Mouse (Mus musculus): ENCODE measurements around the gene Sik2.
A peak's percentile ranks its signal among the peaks of the same experiment; 100 is the strongest.

Sik2 gene

DNA sequence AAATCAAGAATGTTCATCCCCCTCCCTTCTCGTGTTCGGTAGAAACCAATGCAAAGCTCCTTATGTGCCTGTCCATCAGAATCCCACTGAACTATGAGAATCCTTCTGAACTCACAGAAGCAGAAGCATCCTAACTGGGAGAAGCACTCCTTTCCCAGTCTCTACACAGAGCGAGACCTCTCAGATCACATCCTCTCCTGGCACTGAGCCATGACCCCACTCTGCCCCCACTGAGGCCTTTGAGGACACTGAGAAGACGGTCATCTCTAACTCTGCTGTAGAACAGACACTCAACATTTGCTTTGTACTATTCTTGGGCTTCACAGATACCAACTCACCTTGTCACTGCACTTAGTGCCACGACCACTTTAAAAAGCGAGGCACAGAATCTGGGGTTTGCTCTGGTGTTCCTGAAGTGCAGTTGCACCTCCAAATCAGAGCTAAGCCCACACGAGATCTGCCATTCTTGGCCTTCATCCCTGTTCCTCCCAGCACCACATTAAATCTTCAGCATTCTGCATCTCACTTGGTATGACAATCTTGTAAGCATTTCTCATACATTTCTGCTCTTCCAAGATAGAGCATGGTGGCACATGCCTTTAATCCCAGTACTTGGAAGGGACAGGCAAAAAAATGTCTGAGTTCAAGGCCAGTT lies 96.9 kb downstream of the Sik2 start:
- no peak for DNase-seq

DNA sequence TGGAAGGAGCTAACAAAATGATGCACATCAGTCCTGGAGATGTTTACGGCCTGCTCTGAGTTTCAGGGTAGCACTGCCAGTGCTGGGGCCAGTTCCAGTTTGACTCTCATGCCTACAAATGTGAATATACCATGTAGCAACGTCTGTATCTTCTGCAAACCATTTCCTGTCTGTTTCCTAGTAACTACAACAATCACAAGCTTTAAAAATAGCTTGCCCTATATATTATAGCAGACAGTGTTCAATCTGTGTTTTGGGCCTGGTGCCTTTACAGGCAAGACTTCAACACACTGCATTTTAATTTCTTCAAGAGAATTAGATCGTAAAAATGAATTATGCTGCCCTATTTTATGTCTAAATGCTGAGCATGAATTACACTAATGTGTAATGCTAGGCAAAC lies 103.6 kb downstream of the Sik2 start:
- no peak for DNase-seq

DNA sequence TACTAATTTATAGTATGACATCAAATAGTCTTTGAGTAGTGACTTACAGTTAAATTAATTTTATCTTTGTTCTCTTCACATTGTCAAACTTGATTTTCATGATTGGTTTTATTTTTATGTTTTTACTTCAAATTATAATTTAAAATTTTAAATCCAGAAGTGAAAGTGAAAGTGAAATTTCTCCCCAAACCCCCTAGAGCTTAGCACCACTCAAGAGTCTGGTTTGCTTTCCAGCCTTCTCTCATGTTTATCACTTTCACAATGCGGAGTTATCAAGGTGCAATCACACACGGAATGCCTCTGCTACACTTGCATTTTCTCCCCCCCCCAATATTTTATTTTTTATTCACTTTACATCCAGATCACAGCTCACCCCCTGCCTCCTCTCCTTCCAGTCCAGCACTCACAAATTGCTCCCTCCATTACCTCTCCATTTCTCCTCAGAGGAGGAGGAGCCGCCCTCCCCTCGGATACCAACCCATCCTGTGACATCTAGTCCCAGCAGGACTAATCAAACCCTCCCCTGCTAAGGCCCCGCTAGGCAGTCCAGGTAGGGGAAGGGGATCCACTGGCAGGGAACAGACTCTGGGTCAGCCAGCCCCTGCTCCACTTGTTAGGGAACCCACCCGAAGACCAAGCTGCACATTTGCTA lies 104.6 kb downstream of the Sik2 start:
- DNase-seq, result no peak

DNA sequence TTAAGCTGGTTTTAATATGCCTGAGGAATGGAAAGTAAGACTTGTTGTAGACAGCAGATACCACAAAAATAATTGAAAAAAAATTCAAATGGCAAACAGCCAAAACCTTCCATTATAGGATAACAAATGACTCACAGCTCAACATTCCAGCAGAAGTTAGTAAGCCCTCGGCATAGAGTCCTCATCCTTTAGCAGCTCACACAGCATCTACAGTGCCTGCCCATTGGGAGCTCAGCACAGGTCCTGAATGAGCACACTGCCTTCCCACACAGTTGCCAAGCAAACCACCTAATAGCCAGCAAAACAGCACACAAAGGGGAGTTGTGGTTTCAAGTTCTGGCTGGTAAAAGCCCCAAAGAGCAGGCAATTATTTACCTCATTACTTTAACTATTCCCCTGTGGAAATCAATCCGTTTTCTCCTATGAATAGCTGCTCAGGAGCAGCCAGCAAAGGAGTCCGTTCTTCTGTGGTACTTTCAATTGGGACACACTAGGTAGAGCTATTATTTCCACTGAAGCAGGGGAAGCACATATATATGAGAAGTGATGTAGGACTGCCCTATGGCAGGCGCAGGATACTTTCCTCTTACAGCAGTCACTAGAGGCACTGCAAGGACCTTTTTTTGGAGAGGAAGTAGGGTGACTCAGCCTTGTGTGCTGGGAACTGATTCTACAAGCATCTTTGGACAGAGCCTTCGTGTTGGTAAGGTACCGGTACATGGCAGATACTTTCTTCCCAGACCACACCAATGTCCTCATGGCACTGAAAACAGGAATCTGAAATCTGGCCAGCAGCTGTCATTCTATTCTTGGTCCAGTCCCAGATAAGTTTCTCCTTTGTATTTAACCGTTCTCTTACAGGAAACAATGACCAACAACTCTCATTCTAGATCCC lies 108.6 kb downstream of the Sik2 start:
- DNase-seq, result no peak

DNA sequence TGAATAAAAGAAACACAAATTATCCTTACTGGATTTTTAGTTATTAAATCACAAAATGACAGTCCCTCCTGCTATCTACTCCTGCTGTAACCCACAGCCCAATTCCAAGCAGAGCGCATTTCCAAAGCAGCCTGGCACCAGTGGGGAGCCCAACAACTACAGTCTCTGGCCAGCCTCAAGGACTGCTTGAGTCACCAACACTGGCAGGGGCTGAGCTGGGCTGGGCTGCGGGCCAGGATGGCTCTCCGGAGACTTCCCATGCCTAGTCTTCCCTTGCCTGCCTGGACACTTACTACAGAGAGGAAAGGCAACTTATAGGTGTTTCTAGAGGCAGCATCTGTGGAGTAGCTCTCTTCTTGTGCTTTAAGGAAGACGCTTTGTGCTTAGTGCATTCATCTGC lies 115.2 kb downstream of the Sik2 start:
- DNase-seq, result no peak

DNA sequence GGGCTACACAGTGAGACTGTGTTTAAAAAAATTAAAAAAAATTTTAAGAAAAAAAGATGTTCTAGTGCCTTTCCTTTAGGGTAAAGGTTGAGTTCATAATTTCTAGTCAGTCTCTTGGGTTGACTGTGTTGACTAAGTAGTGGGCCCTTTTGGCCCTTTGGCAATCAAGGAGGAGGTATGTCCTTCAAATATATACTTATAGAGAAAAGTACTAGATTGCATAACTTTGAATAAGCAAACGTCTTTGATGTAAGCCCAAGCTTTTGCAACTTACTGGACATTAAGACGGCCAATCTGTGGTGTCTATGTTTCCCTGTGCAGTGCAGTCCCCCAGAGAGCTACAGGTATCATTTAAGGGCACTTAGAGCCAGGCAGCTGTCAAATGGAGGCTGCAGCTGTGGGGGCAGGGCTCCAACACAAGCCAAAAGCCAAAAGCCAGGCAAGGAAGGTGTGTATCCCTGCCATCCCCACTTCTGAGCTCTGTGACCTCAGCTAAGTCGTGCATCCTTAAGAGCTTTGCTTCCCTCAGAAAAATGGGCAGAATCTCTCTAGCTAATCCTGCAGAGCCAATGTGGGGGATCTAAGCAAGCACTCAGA lies 118.3 kb downstream of the Sik2 start:
- DNase-seq, result no peak

DNA sequence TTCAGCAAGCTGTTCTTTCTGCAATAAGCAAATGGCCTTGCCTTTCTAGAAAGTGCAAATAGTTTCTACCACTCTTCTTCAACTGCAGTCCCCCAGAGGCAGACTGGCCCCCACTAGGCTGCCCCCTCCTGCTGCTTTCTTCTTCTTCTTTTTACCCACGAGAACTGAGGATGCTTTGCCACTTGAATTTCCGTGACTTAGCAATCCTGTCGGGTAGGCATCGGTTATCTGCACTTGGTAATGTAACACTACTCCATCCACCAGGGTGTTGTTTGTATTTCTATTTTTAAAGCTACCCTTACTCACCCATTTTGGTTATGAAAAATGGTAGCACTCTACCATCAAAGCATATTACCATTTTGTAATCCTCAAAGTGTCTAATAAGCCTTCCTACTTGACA lies 118.9 kb downstream of the Sik2 start:
- DNase-seq, result no peak

DNA sequence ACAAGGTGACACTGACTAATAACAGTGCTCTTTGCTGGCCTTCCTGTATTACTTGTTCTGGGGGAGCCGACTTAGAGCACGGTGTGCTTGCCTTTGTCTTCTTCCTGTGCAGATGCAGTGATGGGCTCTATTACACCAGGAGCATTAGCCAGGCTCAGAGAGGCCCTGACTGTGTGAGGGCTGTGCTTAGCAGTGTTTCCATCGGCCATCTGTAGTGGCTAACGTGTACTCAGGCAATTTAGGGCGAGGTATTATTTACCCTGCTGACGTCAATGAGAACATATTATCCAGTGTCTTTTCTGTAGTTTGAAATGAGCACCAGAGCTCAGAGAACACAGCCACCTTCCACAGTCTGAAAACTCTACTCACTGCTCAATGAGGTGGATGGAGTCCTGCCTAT lies 119.7 kb downstream of the Sik2 start:
- no peak for DNase-seq

DNA sequence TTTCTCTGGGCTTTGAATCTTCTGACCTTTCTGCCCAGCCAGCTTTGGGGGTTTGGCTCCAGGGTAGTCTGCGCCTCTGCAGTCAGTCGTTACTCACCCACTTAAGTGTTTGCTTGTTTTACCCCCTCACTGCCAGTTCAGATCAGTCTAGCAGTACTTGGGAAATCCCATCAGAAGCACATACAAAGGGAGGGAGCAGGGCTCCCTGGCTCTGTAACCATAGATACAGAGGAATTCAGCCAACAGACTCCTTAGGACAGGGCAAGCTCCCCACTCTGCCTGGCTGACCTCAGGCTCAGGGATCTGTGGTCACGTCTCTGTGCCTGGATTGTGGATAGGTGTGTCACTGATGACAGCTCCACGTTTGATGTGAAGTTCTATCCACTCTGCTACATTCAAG lies 121.5 kb downstream of the Sik2 start:
- DNase-seq, result no peak

DNA sequence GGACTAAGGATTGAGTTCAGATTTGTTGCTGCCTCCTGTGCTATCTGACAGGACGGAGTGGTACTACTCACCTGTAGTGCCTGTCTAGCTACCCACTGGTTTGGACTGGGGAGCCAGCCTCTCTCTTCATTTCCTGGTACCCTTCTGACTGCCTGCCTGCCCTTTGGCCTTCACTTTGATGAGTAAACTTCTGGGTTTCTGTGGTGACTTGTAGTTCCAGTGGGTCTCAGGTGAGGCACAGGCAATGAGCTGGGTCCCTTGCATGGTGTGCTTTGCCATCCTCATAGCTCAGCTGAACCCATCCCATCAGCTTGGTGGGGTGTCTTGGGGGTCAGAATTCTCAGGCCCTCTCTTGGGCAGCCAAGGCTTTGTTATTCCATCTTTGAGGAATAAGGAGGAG lies 122.0 kb downstream of the Sik2 start:
- DNase-seq, result no peak

DNA sequence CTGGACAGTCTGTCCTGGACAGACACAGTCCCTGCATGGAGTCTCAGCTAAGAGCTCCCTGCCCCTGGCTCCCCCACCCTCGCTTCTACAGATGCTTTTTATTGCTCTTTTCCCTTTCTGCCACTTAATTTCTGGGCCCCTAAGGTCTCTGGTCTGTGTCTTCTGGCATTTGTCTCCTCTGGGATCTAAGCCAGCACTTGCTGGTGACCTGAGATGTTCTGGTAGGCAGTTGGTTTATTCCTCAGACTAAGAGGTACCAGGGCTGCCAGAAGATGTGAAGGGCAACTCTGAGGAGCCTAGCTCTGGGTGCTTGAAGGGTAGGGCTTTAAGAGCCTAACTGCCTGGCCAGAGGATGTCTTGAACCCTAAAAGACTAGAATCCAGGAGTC lies 123.3 kb downstream of the Sik2 start:
- DNase-seq, result no peak

DNA sequence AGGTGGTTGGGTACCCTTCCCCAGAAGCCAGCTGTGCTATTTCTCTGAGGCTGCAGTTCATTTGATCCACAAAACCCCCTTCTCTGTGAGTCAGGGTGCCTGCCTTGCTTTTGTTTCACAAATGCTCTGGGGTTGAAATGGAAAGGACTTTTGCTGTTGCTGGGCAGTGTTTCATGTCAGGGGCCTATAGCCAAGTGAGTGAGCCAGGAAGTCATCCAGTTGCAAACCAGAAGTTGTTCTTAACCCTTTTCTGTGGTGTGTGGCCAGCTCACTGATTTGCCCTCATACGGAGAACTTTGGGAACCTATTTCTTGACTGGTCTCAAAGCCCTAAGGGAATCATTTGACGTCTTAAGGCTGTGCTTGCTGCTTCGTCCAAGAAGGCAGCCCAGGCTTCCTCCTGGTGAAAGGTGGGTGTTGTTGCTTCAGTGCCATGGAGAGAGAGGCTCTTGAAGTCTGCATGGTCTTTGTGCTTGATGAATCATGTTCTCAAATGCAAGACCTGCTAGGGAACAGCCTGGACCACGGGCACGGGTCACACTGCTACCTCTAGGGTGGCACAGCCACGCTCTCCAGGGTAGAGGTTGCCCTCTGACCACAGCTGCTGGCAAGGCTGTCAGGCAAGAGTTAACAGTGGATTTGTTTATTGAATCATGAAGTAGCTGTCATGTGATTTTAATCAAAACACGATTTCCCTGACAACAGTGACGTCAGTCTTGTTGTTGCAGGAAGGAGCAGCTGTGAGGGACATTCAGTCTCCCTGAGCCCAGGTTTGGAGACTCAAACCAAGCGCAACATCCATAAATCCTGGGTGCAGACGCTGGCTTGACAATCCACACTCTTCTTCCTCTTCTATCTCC lies 123.9 kb downstream of the Sik2 start:
- DNase-seq, result no peak

DNA sequence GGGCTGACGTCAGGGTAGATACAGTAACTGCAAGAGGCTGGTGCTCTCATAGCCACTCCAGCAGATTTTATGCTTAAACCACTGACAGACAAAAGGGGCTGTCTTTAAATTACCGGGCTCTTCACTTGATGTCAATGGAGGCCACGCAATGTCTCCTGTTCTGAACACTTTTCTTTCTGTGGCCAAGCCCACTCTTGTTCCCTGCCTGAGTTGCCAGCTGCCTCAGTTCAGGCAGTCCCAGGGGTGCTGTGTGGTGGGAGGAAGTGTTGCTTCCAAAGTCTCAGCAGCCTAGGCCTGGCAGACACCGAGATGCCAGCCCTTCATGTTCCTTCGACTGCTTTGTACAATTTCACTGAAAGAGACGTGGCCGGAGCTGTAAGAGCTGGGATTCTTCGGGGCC lies 124.8 kb downstream of the Sik2 start:
- DNase-seq, result no peak

DNA sequence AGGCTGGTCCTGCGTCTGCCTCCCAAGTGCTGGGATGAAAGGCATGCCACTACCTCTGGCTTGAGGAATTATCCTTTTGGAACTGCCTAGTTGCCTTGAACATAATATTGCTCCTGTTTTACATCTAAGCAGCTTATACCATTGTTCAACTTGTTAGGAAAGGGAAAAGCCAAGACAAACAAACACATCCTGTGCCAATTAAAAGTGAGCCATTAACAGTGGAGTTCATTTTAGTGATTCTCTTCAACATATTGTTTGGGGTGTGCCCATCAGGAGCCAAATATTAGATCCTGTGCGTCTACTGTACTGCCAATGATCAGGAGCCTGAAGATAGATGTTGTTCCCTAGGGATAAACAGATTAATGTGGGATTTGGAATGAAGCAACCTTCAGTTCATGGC lies 126.7 kb downstream of the Sik2 start:
- DNase-seq, result no peak

DNA sequence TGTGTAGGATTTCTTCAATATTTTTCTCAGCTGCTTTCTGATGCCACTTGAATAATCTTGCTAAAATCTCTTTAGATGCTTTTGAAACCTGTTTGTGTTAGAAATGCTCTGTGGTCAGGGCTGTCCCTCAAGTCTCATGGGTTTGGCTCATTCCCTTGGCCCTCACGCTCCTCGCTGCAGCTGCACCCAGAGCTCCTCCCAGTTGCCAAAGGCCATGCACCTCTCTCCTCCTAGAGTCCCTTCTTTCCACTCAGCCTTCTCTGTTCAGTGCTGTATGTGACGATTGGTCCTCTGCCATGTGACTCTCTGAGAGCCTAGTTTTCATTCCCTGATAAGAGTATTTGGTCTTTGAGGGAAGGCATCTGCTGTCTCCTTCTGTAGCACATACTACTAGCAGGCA lies 131.4 kb downstream of the Sik2 start:
- DNase-seq, result no peak

DNA sequence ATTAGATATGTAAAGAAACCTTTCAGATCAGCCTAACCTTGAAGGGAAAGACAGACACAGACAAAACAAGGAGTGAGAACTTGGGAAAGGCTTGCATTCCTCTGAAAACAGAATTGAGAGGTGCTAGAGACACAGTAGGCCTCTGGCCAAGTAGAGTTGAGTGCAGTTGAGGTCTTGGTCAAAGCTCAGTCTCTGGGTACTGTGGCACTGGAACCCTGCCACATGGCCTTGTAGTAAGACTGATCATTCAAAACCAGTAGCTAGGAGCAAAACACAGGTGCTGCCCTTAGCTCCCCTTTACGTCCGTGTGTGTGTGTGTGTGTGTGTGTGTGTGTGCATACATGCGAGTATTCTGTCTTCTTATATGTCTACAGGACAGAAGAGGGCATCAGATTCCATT lies 132.6 kb downstream of the Sik2 start:
- no peak for DNase-seq

DNA sequence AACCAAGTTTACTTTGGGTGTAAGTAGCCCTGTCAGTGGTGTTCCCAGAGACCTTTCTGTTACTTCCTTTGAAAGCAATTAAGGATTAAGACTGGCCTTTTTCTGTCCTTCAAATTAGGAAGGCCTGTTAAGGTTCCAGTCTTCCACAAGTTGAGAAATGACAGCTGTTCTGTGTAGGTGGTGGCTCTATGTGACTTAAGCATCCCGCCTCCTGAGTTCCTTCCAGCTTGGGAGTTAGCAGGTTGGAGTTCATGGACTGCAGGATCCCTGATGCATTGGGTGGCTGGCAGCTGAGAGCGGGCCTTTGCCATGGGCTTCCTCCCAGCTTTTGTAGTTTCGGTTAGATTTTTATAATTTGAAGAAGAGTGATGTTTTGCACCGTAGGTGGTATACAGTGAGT lies 133.4 kb downstream of the Sik2 start:
- no peak for DNase-seq

DNA sequence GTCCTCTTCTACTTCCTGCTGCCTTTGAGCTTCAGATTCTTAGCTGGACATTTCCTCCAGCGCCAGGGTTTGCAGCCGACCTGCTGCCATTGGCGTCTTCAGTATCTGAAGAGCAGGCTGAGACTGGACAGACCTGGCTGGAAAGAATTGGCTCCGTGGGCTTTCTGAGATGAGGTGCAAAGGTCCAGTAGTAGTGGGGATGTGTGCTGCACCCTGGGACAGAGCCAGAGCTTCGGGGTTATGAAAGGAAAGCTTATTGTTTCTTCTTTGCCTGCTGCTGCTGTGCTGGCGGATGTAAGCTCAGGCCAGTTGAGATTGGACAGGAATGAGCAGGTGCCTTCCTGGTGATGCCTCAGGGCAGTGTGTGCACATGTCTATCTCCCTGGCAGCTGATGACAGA lies 134.8 kb downstream of the Sik2 start:
- DNase-seq, result no peak

DNA sequence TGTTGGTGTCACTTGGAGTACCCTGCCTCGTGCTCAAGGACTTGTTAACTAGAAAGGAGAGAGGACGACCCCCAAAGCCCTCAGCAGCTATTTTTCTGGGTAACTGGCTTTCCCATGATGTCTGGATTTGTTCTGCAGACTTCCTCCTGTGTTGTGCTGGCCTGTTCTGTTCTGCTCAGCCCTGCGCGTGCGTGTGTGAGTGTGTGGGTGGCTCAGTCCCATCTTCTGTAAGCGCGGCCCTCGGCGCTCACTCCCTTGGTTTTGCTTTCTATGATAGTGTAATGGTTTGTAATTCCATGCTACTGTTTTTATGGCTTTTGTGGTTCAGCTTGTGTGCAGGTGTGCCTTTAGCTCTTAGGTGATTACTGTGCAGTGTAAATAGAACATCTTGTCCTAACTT lies 135.7 kb downstream of the Sik2 start:
- no peak for DNase-seq

DNA sequence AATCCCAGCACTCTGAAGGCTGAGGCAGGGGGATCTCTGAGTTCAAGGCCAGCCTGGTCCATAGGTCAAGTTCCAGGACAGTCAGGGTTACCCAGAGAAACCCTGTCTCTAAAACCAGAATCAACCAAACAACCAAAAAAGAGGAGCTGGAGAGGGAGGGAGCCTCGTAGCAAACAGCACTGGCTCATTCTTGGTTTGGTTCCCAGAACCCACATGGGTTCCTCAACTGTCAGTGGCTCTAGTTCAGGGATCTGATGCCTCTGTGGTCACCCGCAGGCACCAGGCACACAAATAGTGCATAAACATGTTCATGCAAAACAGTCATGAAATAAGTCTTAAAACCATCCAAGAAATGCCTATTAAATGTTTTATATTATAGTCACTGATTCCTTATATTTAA lies 140.7 kb downstream of the Sik2 start:
- DNase-seq, result no peak

DNA sequence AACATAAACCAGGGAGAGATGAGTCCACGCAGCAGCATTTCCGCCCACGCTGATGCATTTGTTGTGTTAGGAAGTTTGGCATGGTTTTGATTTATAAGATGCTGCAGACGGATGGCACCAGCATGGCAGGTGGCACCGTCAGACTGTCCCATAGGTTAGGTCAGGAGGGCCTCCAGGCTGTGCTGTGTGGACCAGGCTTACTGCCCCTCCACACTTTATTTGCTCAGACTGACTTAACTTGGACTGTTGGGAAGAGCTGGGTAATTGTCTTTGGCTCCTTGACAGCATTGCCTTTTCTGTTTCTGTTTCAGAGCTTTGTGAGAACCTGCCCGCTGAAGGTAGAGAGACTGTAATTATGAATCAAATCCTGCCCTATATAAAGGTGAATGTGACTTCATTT lies 141.9 kb downstream of the Sik2 start:
- DNase-seq, result no peak

DNA sequence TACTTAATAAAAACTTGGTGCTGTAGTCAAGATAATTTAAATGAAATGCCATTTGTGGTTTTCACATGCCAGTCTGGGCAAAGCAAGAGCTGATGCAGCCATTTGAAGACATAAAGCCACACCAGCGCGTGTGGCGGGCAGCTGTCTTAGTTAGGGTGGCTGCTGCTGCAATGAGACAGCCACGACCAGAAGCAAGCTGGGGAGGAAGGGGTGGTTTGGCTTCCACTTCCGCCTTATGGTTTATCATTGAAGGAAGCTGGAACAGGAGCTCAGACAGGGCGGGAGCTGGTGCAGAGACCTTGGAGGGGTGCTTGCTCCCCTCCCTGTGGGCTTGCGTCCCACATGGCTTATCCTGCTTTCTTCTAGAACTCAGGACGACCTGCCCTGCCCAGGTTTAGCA lies 143.1 kb downstream of the Sik2 start:
- DNase-seq, result peak; percentile 25

DNA sequence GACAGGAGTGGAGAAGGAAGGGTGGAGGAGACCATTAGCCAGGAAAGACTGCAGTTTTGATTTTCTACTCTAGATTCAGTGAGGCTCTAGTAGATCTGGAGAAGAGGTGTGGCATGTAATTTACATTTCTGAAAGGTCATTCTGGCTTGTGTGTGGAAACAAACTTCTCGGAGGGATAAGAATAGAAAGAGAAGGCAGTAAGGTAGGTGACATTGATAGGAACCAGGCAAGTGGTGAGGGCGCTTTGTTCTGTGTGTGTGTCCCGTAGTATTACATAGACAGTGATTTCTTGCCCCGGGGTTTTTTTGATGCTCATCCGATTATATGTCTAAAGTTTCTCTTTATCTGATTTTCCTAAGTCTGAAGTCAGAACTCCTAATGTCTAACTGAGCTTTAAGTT lies 144.0 kb downstream of the Sik2 start:
- DNase-seq, result no peak

All from liver (tissue).